Mouse (Mus musculus): ENCODE measurements around the gene Selenom. TPM values are rescaled to one million over a fixed set of nuclear protein-coding genes. Genes with fewer than 3 reads are reported as not detected.
A peak's percentile ranks its signal among the peaks of the same experiment; 100 is the strongest.

Gene Selenom
- total RNA-seq, 4 experiments from 2014 or later: 33.5 to 51.0 (median 41.9) TPM

- no peak for DNase-seq (ENCODE audit: low spot score)
Observed at GRCm38 (mm10) chr11:3529476-3530252, 15.2 kb downstream of the Selenom start.

GRCm38 (mm10) chr11:3530731-3531130 lies 16.2 kb downstream of the Selenom start:
- DNase-seq (ENCODE audit: low spot score): no peak

- DNase-seq (ENCODE audit: low spot score): no peak
Observed at GRCm38 (mm10) chr11:3531634-3532033, 17.1 kb downstream of the Selenom start.

GRCm38 (mm10) chr11:3532101-3532931 lies 17.8 kb downstream of the Selenom start:
- no peak for DNase-seq (ENCODE audit: low spot score)

GRCm38 (mm10) chr11:3533406-3533932 lies 19.0 kb downstream of the Selenom start:
- DNase-seq (ENCODE audit: low spot score): no peak

GRCm38 (mm10) chr11:3534956-3535355 lies 20.5 kb downstream of the Selenom start:
- no peak for DNase-seq (ENCODE audit: low spot score)

- DNase-seq (ENCODE audit: low spot score): peak; percentile 95
Observed at GRCm38 (mm10) chr11:3535406-3535986, 21.0 kb downstream of the Selenom start.

- no peak for DNase-seq (ENCODE audit: low spot score)
Observed at GRCm38 (mm10) chr11:3536082-3536481, 21.6 kb downstream of the Selenom start.

GRCm38 (mm10) chr11:3536745-3537333 lies 22.4 kb downstream of the Selenom start:
- no peak for DNase-seq (ENCODE audit: low spot score)

GRCm38 (mm10) chr11:3537711-3538110 lies 23.2 kb downstream of the Selenom start:
- DNase-seq (ENCODE audit: low spot score): no peak

GRCm38 (mm10) chr11:3538341-3538740 lies 23.9 kb downstream of the Selenom start:
- no peak for DNase-seq (ENCODE audit: low spot score)

- peak; percentile 97 for DNase-seq (ENCODE audit: low spot score)
Observed at GRCm38 (mm10) chr11:3539111-3539825, 24.8 kb downstream of the Selenom start.

- DNase-seq (ENCODE audit: low spot score): no peak
Observed at GRCm38 (mm10) chr11:3539826-3540196, 25.3 kb downstream of the Selenom start.

GRCm38 (mm10) chr11:3540451-3541085 lies 26.1 kb downstream of the Selenom start, which contains the start of gene Smtn:
Gene Smtn (minus strand): TSS chr11:3540612.
- no peak for DNase-seq (ENCODE audit: low spot score)

- no peak for DNase-seq (ENCODE audit: low spot score)
Observed at GRCm38 (mm10) chr11:3541932-3542331, 27.4 kb downstream of the Selenom start.

- DNase-seq (ENCODE audit: low spot score): peak; percentile 71
Observed at GRCm38 (mm10) chr11:3543001-3543400, 28.5 kb downstream of the Selenom start.

- no peak for DNase-seq (ENCODE audit: low spot score)
Observed at GRCm38 (mm10) chr11:3544409-3544808, 29.9 kb downstream of the Selenom start.

- DNase-seq (ENCODE audit: low spot score): no peak
Observed at GRCm38 (mm10) chr11:3545531-3546241, 31.2 kb downstream of the Selenom start.

GRCm38 (mm10) chr11:3546242-3546562 lies 31.7 kb downstream of the Selenom start:
- no peak for DNase-seq (ENCODE audit: low spot score)

GRCm38 (mm10) chr11:3547047-3547446 lies 32.6 kb downstream of the Selenom start:
- no peak for DNase-seq (ENCODE audit: low spot score)
